Mouse (Mus musculus): ENCODE data around the gene Smug1. TPM values are rescaled to one million over a fixed set of nuclear protein-coding genes. Genes with fewer than 3 reads are reported as not detected.

Smug1 gene
- polyA plus RNA-seq, 1 experiment from 2014 or later, result 10.6 TPM

DNA sequence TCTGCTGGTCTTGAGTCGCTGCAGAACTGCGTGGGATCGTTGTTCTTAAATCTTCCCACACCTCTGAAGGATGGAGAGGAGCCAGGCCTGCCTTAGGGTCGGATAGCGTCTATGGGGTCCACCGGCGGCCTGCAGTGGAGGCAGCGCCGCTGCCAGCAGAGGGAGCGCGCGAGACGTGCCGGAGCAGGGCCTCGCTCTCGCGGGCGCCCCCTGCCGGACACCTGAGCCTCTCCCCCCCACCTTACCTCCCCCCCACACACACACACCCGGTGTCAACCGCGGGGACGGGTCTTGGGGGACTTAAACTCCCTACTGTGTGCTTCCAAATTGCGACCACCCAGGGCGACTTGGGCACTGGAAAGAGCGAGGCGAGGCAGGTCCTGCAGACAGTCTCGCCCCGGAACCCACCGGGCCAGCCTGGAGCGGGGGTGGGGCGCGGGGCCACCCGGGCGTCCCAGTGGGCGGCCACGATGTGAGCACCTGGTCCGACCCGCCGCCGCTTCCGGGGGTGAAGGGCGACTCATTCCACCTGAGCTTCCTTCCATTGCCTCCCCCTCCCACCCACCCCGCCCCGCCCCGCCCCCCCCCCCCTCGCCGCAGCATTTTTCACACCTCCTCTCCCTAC is 15.4 kb upstream of the Smug1 start:
- Histone ChIP-seq H3K27ac (replicated peaks) (no peak overlapping the region), H3K27me3 (ENCODE audit: control insufficient read depth, insufficient read depth, low read length) (no peaks in the 10 kb centered on the region; the same call in 1 of the 2 replicates), H3K9ac (ENCODE audit: low read length) (no peak overlapping the region), H3K9me3 (ENCODE audit: control insufficient read depth, low read length) (no peaks in the 10 kb centered on the region), H3K4me2 (replicated peaks; ENCODE audit: low read depth) (peak overlapping the region; percentile 76), H3K36me3 (ENCODE audit: control insufficient read depth, insufficient read depth, low read length) (no peaks in the 10 kb centered on the region), H3K4me3 (ENCODE audit: low read depth, low read length) (peak overlapping the region; percentile 41), H3K4me1 (replicated peaks; ENCODE audit: control insufficient read depth, insufficient read depth) (peaks cover 5% of the 10 kb centered on the region; the same call in 1 of the 2 replicates)
- under 1% methylated on average over 45 of the region's 48 CpGs for WGBS
- peak; percentile 69 for ATAC-seq (ENCODE audit: low FRiP score, low TSS enrichment)
- peak; percentile 88 for DNase-seq (ENCODE audit: low spot score)
- TF ChIP-seq CTCF (IDR thresholded peaks at IDR 0.05; ENCODE audit: low read depth) (peak; percentile 100), EP300 (optimal IDR thresholded peaks at IDR 0.05) (no peak)

DNA sequence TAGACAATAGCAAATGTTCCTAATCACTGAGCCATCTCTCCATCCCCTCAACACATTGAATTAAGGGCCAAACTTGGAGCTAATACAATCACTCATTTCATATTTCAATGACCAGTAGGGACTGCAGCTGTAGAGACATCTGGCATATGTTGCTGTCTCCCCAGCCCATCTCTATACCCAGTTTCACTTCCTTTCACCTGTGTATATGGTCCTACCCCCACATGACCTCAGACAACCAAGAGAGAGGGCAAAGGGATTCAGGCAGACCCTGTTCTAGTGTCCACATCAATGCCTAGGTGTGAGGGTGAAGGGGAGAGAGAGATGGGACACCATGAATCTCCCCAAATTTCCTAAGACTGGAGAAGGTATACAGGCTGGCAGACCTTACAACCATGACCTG is 13.5 kb upstream of the Smug1 start:
- H3K27me3 ChIP-seq (ENCODE audit: control insufficient read depth, insufficient read depth, low read length), result no peaks in the 10 kb centered on the region; the same call in 1 of the 2 replicates
- no peaks in the 10 kb centered on the region for H3K9me3 ChIP-seq (ENCODE audit: control insufficient read depth, low read length)
- DNase-seq (ENCODE audit: low spot score) (no peak), ATAC-seq (ENCODE audit: low FRiP score, low TSS enrichment) (no peak)
- H3K36me3 ChIP-seq (ENCODE audit: control insufficient read depth, insufficient read depth, low read length), result no peaks in the 10 kb centered on the region
- H3K4me2 ChIP-seq (replicated peaks; ENCODE audit: low read depth), result no peak overlapping the region
- H3K4me1 ChIP-seq (replicated peaks; ENCODE audit: control insufficient read depth, insufficient read depth), result peaks cover 5% of the 10 kb centered on the region; the same call in 1 of the 2 replicates
- no peak overlapping the region for H3K4me3 ChIP-seq (ENCODE audit: low read depth, low read length)
- H3K27ac ChIP-seq (replicated peaks), result no peak overlapping the region
- H3K9ac ChIP-seq (ENCODE audit: low read length), result no peak overlapping the region
- TF ChIP-seq CTCF (IDR thresholded peaks at IDR 0.05; ENCODE audit: low read depth) (no peak), EP300 (optimal IDR thresholded peaks at IDR 0.05) (no peak)

DNA sequence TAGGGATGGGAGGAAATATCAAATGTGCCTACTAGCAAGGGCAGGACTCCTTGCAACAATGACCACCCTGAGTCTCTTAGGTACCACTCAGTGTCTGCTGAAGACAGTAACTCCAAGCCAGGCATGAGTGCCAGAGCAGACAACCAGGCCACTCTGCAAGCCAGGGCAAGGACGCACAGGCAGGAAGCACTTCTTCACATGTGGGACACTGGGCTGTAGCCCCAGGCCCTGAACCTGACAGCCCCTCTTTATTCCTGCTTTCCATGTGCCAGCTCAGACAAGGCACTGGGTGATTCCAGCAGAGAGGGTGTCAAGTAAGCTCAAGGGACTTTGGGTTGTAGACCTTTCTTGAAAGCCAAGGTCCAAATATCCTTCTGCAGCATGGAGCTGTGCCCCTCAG is 11.9 kb upstream of the Smug1 start:
- ATAC-seq (ENCODE audit: low FRiP score, low TSS enrichment), result no peak
- Histone ChIP-seq H3K27me3 (ENCODE audit: control insufficient read depth, insufficient read depth, low read length) (peaks cover 3% of the 10 kb centered on the region; the same call in 1 of the 2 replicates), H3K4me1 (replicated peaks; ENCODE audit: control insufficient read depth, insufficient read depth) (peaks cover 3% of the 10 kb centered on the region; the same call in 1 of the 2 replicates), H3K4me2 (replicated peaks; ENCODE audit: low read depth) (no peak overlapping the region), H3K9ac (ENCODE audit: low read length) (no peak overlapping the region), H3K4me3 (ENCODE audit: low read depth, low read length) (no peak overlapping the region), H3K9me3 (ENCODE audit: control insufficient read depth, low read length) (no peaks in the 10 kb centered on the region), H3K27ac (replicated peaks) (no peak overlapping the region), H3K36me3 (ENCODE audit: control insufficient read depth, insufficient read depth, low read length) (no peaks in the 10 kb centered on the region)
- TF ChIP-seq CTCF (IDR thresholded peaks at IDR 0.05; ENCODE audit: low read depth) (no peak), EP300 (optimal IDR thresholded peaks at IDR 0.05) (no peak)
- DNase-seq (ENCODE audit: low spot score), result no peak
- 82% methylated on average over 1 of the region's 1 CpGs for WGBS

DNA sequence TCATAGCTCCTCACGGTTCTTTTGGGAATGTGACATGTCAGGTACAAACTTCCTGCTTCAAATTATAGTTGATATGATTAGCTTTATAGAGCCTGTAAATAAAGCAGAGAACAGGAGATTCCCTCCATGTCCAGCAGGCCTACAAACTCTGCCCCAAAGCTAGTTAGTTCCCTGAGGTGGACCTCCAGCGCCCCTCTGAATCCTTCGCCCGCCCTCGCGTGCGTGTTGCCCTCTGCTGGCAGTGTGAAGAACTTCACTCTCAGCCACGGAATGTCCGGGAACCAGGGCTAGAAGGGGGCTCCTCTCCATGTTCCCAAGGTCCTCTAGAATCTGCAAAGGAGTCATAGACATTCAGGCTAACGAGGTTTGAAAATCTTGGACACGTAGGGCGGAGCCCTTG is 11.2 kb upstream of the Smug1 start:
- peaks cover 3% of the 10 kb centered on the region; the same call in 1 of the 2 replicates for H3K27me3 ChIP-seq (ENCODE audit: control insufficient read depth, insufficient read depth, low read length)
- peaks cover 3% of the 10 kb centered on the region; the same call in 1 of the 2 replicates for H3K4me1 ChIP-seq (replicated peaks; ENCODE audit: control insufficient read depth, insufficient read depth)
- DNase-seq (ENCODE audit: low spot score) (no peak), ATAC-seq (ENCODE audit: low FRiP score, low TSS enrichment) (no peak)
- TF ChIP-seq CTCF (IDR thresholded peaks at IDR 0.05; ENCODE audit: low read depth) (peak; percentile 83), EP300 (optimal IDR thresholded peaks at IDR 0.05) (no peak)
- H3K4me2 ChIP-seq (replicated peaks; ENCODE audit: low read depth), result no peak overlapping the region
- H3K9ac ChIP-seq (ENCODE audit: low read length), result no peak overlapping the region
- 22% methylated on average over 12 of the region's 12 CpGs for WGBS
- no peak overlapping the region for H3K27ac ChIP-seq (replicated peaks)
- H3K9me3 ChIP-seq (ENCODE audit: control insufficient read depth, low read length), result no peaks in the 10 kb centered on the region
- no peak overlapping the region for H3K4me3 ChIP-seq (ENCODE audit: low read depth, low read length)
- no peaks in the 10 kb centered on the region for H3K36me3 ChIP-seq (ENCODE audit: control insufficient read depth, insufficient read depth, low read length)

DNA sequence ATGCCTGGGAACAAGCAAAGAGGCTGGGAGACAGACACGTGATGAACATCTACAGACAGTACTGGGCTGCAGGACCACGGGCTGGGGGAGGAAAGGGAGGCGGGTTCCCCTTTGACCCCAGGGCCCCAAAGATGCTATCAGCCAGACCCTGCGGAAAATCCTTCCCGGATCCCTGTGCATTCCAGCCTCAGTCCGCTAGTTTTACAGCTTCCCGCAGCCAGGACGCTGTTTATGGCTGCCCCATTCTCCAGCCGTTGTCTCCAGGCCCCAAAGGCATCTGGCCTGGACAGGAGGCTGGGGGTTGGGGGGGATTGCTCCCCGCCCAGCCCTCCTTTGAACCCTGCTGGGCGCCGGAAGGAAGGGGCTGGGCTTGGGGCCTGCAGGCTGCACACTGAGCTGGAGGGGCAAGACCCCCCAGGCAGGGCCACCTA is 10.7 kb upstream of the Smug1 start:
- no peaks in the 10 kb centered on the region for H3K4me1 ChIP-seq (replicated peaks; ENCODE audit: control insufficient read depth, insufficient read depth)
- H3K27me3 ChIP-seq (ENCODE audit: control insufficient read depth, insufficient read depth, low read length), result peaks cover 3% of the 10 kb centered on the region; the same call in 1 of the 2 replicates
- WGBS, result 15% methylated on average over 12 of the region's 12 CpGs
- H3K9me3 ChIP-seq (ENCODE audit: control insufficient read depth, low read length), result no peaks in the 10 kb centered on the region
- TF ChIP-seq EP300 (optimal IDR thresholded peaks at IDR 0.05) (no peak), CTCF (IDR thresholded peaks at IDR 0.05; ENCODE audit: low read depth) (no peak)
- no peak overlapping the region for H3K27ac ChIP-seq (replicated peaks)
- no peaks in the 10 kb centered on the region for H3K36me3 ChIP-seq (ENCODE audit: control insufficient read depth, insufficient read depth, low read length)
- DNase-seq (ENCODE audit: low spot score), result no peak
- no peak overlapping the region for H3K4me3 ChIP-seq (ENCODE audit: low read depth, low read length)
- H3K4me2 ChIP-seq (replicated peaks; ENCODE audit: low read depth), result peak overlapping the region; percentile 3; the same call in 1 of the 2 replicates
- H3K9ac ChIP-seq (ENCODE audit: low read length), result no peak overlapping the region
- ATAC-seq (ENCODE audit: low FRiP score, low TSS enrichment), result no peak

DNA sequence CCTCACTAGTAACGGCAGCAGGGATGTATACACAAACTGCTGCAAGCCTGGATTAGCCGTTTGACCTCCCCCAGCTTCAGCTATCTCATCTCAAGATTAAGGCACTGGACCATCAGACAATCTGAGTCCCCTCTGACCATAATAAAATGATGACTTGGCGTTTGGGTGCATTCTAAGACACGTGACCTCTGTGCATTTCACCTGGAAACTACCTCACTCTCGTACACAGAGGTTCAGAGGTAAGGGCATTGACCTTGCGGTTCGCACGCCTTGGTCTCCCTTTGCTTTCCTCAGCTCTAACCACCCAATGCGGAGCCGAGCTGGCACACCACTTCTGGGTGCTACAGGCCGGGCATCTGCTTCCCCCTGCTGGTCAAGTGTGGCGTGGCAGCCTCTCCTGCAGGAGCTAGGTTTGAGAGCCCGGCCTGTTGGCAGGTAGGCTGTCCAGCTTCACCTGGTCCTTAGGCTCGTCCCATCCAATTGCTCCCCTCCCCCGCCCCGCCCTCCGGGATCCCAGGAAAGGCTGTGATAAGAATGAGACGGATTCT is 10.1 kb upstream of the Smug1 start:
- H3K4me3 ChIP-seq (ENCODE audit: low read depth, low read length), result no peak overlapping the region
- no peak overlapping the region for H3K9ac ChIP-seq (ENCODE audit: low read length)
- peak; percentile 99 for TF ChIP-seq CTCF (IDR thresholded peaks at IDR 0.05; ENCODE audit: low read depth)
- TF ChIP-seq EP300 (optimal IDR thresholded peaks at IDR 0.05), result no peak
- H3K27ac ChIP-seq (replicated peaks), result no peak overlapping the region
- peak overlapping the region; percentile 35 for H3K4me2 ChIP-seq (replicated peaks; ENCODE audit: low read depth)
- H3K4me1 ChIP-seq (replicated peaks; ENCODE audit: control insufficient read depth, insufficient read depth), result no peaks in the 10 kb centered on the region
- peak; percentile 92 for DNase-seq (ENCODE audit: low spot score)
- H3K9me3 ChIP-seq (ENCODE audit: control insufficient read depth, low read length), result no peaks in the 10 kb centered on the region
- H3K27me3 ChIP-seq (ENCODE audit: control insufficient read depth, insufficient read depth, low read length), result peaks cover 3% of the 10 kb centered on the region; the same call in 1 of the 2 replicates
- peak; percentile 81 for ATAC-seq (ENCODE audit: low FRiP score, low TSS enrichment)
- 2% methylated on average over 18 of the region's 18 CpGs for WGBS
- H3K36me3 ChIP-seq (ENCODE audit: control insufficient read depth, insufficient read depth, low read length), result no peaks in the 10 kb centered on the region

Data from stomach, postnatal 0 days (tissue).